Mouse (Mus musculus) stomach, postnatal 0 days (tissue): ENCODE results near the gene Cacna1s. TPM values are rescaled to one million over a fixed set of nuclear protein-coding genes. Genes with fewer than 3 reads are reported as not detected.

Experiments
- ATAC-seq: fragments of 200-750 bp; cut with Nextera tagmentation; 2 replicates; pipeline ENCODE4 v1.8.0; 2017; ENCODE audit not compliant: low FRiP score, low TSS enrichment
- DNase-seq: peaks from one replicate; pipeline ENCODE4 v3.0.0-alpha.2; 2016; ENCODE audit warnings: low spot score
- H3K27ac ChIP-seq: fragments of 300-500 bp; sonication (generic); replicated peaks from 2 replicates; pipeline ENCODE4 v1.5.1; 2014; ENCODE audit warnings: mild to moderate bottlenecking, control low read depth
- H3K27me3 ChIP-seq: fragments of 300-500 bp; sonication (generic); 2 replicates; pipeline ENCODE4 v1.6.1; 2014; ENCODE audit warnings: low read length; ENCODE audit not compliant: control insufficient read depth, insufficient read depth
- H3K36me3 ChIP-seq: fragments of 300-500 bp; sonication (generic); 2 replicates; pipeline ENCODE4 v1.6.1; 2014; ENCODE audit warnings: low read length, mixed read lengths; ENCODE audit not compliant: control insufficient read depth, insufficient read depth
- H3K4me1 ChIP-seq: fragments of 300-500 bp; sonication (generic); replicated peaks from 2 replicates; pipeline ENCODE4 v1.6.1; 2014; ENCODE audit warnings: antibody characterized with exemption; ENCODE audit not compliant: control insufficient read depth, insufficient read depth
- H3K4me2 ChIP-seq: fragments of 300-500 bp; sonication (generic); replicated peaks from 2 replicates; pipeline ENCODE4 v1.6.1; 2014; ENCODE audit warnings: low read depth, mild to moderate bottlenecking, control low read depth, moderate library complexity
- H3K4me3 ChIP-seq: fragments of 300-500 bp; sonication (generic); 2 replicates; pipeline ENCODE4 v1.5.1; 2014; ENCODE audit warnings: low read depth, low read length, control low read depth
- H3K9ac ChIP-seq: fragments of 300-500 bp; sonication (generic); 2 replicates; pipeline ENCODE4 v1.6.1; 2014; ENCODE audit warnings: mild to moderate bottlenecking, low read length, control low read depth, mixed read lengths
- H3K9me3 ChIP-seq: fragments of 300-500 bp; sonication (generic); 2 replicates; pipeline ENCODE4 v1.6.1; 2016; ENCODE audit warnings: low read length; ENCODE audit not compliant: control insufficient read depth
- CTCF ChIP-seq: IDR thresholded peaks from 2 replicates; pipeline ENCODE4 v1.5.1; 2016; ENCODE audit warnings: antibody characterized with exemption, low read depth, mild to moderate bottlenecking, moderate library complexity
- EP300 ChIP-seq: optimal IDR thresholded peaks from 2 replicates; pipeline ENCODE3; 2016; ENCODE audit warnings: antibody characterized with exemption
- WGBS: fragments of 180-500 bp; shearing (Covaris S2); extraction: QIAGEN DNeasy Blood & Tissue Kit; methylation state at CpG from one replicate; pipeline ENCODE4 v1.1.7; 2014; 5-methylcytosine and 5-hydroxymethylcytosine counted together
- polyA plus RNA-seq: library from polyadenylated mRNA; unstranded; fragments of >200 nt; fragmentation: Nextera tagmentation; extraction: Ambion mirVana; gene quantifications from 2 replicates; pipeline ENCODE4 v1.2.1, GENCODE M21; 2015

Gene Cacna1s
- polyA plus RNA-seq, 1 experiment from 2014 or later: not detected

DNA sequence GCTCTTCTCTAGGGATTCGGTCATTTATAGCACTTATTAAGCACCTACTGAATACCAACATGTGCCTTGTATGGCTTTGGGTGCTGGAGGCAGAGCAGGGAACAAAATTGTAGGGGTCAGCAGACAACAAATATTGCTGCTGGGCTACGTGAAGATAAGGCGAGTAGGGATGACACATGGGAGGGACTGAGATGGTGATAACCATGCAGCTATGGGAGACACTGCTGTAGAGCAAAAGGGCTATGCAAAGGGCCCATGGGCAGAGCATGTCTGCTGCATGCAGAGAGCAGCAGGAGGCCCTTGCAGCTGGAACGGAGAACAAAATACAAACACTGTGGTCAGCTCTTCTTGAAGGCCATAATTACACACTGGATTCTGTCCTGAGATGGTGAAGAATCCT is 49.5 kb downstream of the Cacna1s start:
- no peak overlapping the region for H3K9ac ChIP-seq
- H3K4me3 ChIP-seq: no peak overlapping the region
- no peaks in the 10 kb centered on the region for H3K4me1 ChIP-seq
- no peak for ATAC-seq
- H3K27ac ChIP-seq: no peak overlapping the region
- H3K36me3 ChIP-seq: no peaks in the 10 kb centered on the region
- WGBS: 70% methylated on average over 4 of the region's 4 CpGs
- no peak overlapping the region for H3K4me2 ChIP-seq
- TF ChIP-seq EP300 (no peak), CTCF (no peak)
- no peak for DNase-seq
- no peaks in the 10 kb centered on the region for H3K9me3 ChIP-seq
- no peaks in the 10 kb centered on the region for H3K27me3 ChIP-seq

DNA sequence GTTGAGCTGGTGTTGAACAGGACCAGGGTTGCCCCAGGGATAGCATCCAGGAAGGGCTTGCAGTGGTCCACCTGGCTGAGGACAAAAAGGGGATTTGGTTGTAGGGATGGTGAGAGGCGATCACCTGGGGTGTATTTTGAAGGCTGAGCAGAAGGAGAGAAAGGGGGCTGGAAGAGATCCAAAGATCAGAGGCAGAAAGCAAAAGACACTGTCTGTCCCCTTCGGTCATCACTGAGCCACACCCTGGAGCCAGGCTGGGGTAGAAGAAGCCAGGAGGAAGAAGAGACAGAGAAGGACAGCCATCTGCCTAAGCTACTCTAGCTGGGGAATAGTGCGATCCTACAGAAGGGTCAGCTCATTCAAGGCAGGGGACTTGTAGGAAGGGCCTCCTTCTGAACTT is 50.0 kb downstream of the Cacna1s start:
- Histone ChIP-seq H3K4me2 (no peak overlapping the region), H3K4me1 (no peaks in the 10 kb centered on the region), H3K27ac (no peak overlapping the region), H3K27me3 (no peaks in the 10 kb centered on the region), H3K36me3 (no peaks in the 10 kb centered on the region), H3K9ac (no peak overlapping the region), H3K9me3 (no peaks in the 10 kb centered on the region), H3K4me3 (no peak overlapping the region)
- 67% methylated on average over 3 of the region's 3 CpGs for WGBS
- no peak for DNase-seq
- no peak for ATAC-seq
- no peak for TF ChIP-seq EP300

- Histone ChIP-seq H3K27ac (no peak overlapping the region), H3K36me3 (no peaks in the 10 kb centered on the region), H3K27me3 (no peaks in the 10 kb centered on the region), H3K4me1 (no peaks in the 10 kb centered on the region), H3K9me3 (no peaks in the 10 kb centered on the region), H3K9ac (no peak overlapping the region), H3K4me3 (no peak overlapping the region), H3K4me2 (no peak overlapping the region)
- no peak for TF ChIP-seq EP300
- no peak for TF ChIP-seq CTCF
- 52% methylated on average over 2 of the region's 2 CpGs for WGBS
- DNase-seq (no peak), ATAC-seq (no peak)
These were observed 50.4 kb downstream of the Cacna1s start for GRCm38 (mm10) chr1:136102981-136103380.

- Histone ChIP-seq H3K9me3 (no peaks in the 10 kb centered on the region), H3K4me3 (no peak overlapping the region), H3K27ac (no peak overlapping the region), H3K4me2 (no peak overlapping the region), H3K4me1 (no peaks in the 10 kb centered on the region), H3K36me3 (no peaks in the 10 kb centered on the region), H3K27me3 (no peaks in the 10 kb centered on the region), H3K9ac (no peak overlapping the region)
- ATAC-seq (no peak), DNase-seq (no peak)
- TF ChIP-seq EP300 (no peak), CTCF (no peak)
- WGBS: 83% methylated on average over 7 of the region's 7 CpGs
These were observed 51.1 kb downstream of the Cacna1s start for GRCm38 (mm10) chr1:136103696-136104095.

- Histone ChIP-seq H3K27me3 (no peaks in the 10 kb centered on the region), H3K27ac (no peak overlapping the region), H3K4me3 (no peak overlapping the region), H3K4me2 (no peak overlapping the region), H3K9ac (no peak overlapping the region), H3K36me3 (no peaks in the 10 kb centered on the region), H3K9me3 (no peaks in the 10 kb centered on the region), H3K4me1 (no peaks in the 10 kb centered on the region)
- DNase-seq (no peak), ATAC-seq (no peak)
- TF ChIP-seq CTCF (no peak), EP300 (no peak)
- WGBS: 60% methylated on average over 4 of the region's 4 CpGs
These were observed 52.2 kb downstream of the Cacna1s start for GRCm38 (mm10) chr1:136104741-136105140.

DNA sequence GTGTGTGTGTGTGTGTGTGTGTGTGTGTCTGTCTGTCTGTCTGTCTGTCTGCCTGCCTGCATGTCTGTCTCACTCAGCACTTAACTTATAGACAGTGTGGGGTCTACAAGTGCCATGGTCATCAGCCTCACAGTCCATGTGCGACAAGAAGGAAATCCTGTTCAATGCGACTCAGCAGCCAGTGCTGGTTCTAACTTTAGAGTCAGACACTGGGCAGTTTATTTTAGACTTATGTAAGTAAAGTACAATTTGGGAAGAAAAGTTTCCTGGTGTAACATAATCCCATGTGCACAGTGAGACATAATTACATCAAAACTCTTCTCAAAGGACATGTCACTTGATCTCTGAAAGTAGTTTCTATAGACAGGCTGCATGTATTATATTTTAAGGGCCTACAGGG is 56.9 kb downstream of the Cacna1s start:
- H3K27me3 ChIP-seq: no peaks in the 10 kb centered on the region
- no peak overlapping the region for H3K9ac ChIP-seq
- no peaks in the 10 kb centered on the region for H3K36me3 ChIP-seq
- ATAC-seq (no peak), DNase-seq (no peak)
- no peaks in the 10 kb centered on the region for H3K4me1 ChIP-seq
- H3K27ac ChIP-seq: no peak overlapping the region
- H3K9me3 ChIP-seq: no peaks in the 10 kb centered on the region
- no peak overlapping the region for H3K4me2 ChIP-seq
- 59% methylated on average over 2 of the region's 2 CpGs for WGBS
- no peak for TF ChIP-seq CTCF
- no peak for TF ChIP-seq EP300
- no peak overlapping the region for H3K4me3 ChIP-seq
